Mouse (Mus musculus) macrophage (primary cell): Measurements from ENCODE around the gene Cd209g. TPM values are rescaled to one million over a fixed set of nuclear protein-coding genes. Genes with fewer than 3 reads are reported as not detected.
"Not testable (repeated sequence)": the region's sequence is repeated elsewhere in the genome, so short reads cannot be mapped to it uniquely, and the experiment has no call there.

Experiments
- H3K27ac ChIP-seq: fragments of 350-480 bp; formaldehyde crosslinking; 2 replicates; pipeline ENCODE4 v1.9.0; 2021
- H3K36me3 ChIP-seq: fragments of 350-480 bp; formaldehyde crosslinking; 2 replicates; pipeline ENCODE4 v1.9.0; 2021; ENCODE audit errors: inconsistent target
- H3K4me3 ChIP-seq: fragments of 350-480 bp; formaldehyde crosslinking; 2 replicates; pipeline ENCODE4 v1.9.0; 2021; ENCODE audit errors: inconsistent target
- H3K79me2 ChIP-seq: fragments of 350-480 bp; formaldehyde crosslinking; 2 replicates; pipeline ENCODE4 v1.9.0; 2021; ENCODE audit errors: inconsistent target
- WGBS: methylation state at CpG from one replicate; pipeline ENCODE4 v1.1.7; 2026; ENCODE audit warnings: inconsistent platforms; ENCODE audit not compliant: missing documents; 5-methylcytosine and 5-hydroxymethylcytosine counted together
- polyA plus RNA-seq: library from polyadenylated mRNA; stranded (reverse); fragments of 250-400 nt; gene quantifications from 3 replicates; pipeline ENCODE4 v1.2.4, GENCODE M21; 2018; ENCODE audit warnings: inconsistent platforms
- total RNA-seq, 78 experiments: library from RNA; depleted of rRNA; stranded (reverse); fragments of 250-400 nt; gene quantifications; 1 replicate in 9 of 78; 2 replicates in 24 of 78; 3 replicates in 43 of 78; 4 replicates in 2 of 78; pipeline ENCODE4 v1.2.4; 2018; ENCODE audit warnings: inconsistent platforms in 56 of 78

The Cd209g gene
- 1 to 10 TPM in 3 of 26 experiments, under 1 TPM in 6, not detected in 17; 0.19 to 1.9 (median 0.81) TPM for total RNA-seq (2018; cell fraction: chromatin; rRNA removed)
- 1 to 10 TPM in 1 of 26 experiments, under 1 TPM in 9, not detected in 16; 0.32 to 1.7 (median 0.51) TPM for total RNA-seq (2018; cell fraction: cytosol; rRNA removed)
- 1 to 10 TPM in 1 of 26 experiments, under 1 TPM in 5, not detected in 20; 0.11 to 3.5 (median 0.43) TPM for total RNA-seq (2018; cell fraction: nucleus; rRNA removed)
- not detected in 3 replicates for polyA plus RNA-seq

- 88% methylated on average over 8 of the region's 10 CpGs for WGBS
- Histone ChIP-seq H3K4me3 (no peak within 1 kb of the TSS), H3K36me3 (no peaks in the 10 kb centered on the region), H3K27ac (no peak within 1 kb of the TSS), H3K79me2 (no peaks in the 10 kb centered on the region)
These were observed at the start of gene Cd209g for GRCm38 (mm10) chr8:4133798-4134197. TSS of gene Cd209g (plus strand) at chr8:4134098.

DNA sequence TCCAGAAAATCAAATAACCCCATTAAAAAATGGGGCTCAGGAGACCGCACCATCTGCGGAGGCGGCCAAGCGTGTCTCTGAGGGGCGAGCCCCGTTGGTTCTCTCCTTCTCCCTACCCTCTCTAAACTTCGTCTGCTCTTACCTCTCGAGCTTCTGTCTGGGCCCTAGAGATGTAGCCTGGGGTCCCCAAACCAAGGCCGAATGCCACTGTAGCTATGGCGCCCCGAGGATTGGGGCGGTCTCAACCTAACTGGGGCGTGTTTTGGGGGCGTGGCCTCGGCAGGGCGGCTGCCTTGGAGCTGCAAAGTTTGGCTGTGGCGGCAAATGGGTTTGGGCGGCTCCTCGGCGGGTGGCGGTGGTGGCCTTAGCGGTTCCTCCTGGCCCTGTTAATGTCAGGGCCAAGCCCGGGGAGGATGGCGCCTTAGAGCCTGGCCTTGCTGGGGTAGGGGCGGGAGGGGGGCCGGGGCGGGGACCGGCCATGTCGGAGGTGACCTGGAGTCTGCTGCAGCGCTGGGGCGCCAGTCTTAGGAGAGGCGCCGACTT lies 46.6 kb upstream of the Cd209g start:
- H3K36me3 ChIP-seq, H3K27ac ChIP-seq, H3K4me3 ChIP-seq, H3K79me2 ChIP-seq: not testable (repeated sequence)
- WGBS, result 63% methylated on average over 17 of the region's 33 CpGs

DNA sequence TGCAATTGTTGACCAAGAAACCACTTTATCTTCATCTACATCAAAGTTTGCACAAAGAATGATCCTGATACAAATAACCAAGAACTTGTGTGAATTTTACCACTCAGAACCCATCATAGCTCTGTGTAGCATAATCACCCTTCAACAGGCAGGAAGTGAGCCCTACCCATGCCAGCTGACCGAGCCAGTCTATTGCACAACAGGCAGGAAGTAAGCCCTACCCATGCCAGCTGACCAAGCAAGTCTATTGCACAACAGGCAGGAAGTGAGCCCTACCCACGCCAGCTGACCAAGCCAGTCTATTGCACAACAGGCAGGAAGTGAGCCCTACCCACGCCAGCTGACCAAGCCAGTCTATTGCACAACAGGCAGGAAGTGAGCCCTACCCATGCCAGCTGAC lies 45.4 kb upstream of the Cd209g start:
- H3K4me3 ChIP-seq, H3K36me3 ChIP-seq: not testable (repeated sequence)
- WGBS, result 35% methylated on average over 2 of the region's 3 CpGs

DNA sequence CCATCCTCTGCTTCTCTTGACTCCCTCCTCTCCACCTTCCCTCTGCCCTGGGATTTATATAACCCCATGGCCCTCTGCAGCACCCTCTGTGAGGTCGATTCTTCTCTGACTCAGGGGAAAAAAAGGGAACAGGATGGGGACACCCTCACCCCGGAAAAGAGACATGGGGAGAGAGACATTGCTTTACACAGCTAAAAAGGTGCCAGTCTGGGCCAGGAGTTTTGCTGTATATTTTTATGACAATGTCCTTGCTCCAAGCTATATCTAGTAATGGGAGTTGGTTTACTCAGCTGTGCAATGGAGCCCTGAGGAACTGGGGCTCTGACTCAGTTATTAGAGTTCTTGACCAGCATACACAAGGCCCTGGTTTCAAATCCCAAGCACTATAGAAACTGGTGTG lies 28.2 kb upstream of the Cd209g start, which contains the start of gene Cd209f:
Gene Cd209f, minus strand, starts transcription at position 101 of the 400 bp plus-strand sequence.
- WGBS, result no CpG with 5 or more reads among the region's 2 CpGs
- H3K36me3 ChIP-seq, H3K27ac ChIP-seq, H3K4me3 ChIP-seq, H3K79me2 ChIP-seq: not testable (repeated sequence)

More for the DNA sequence above, 45.4 kb upstream of the Cd209g start:
- H3K79me2 ChIP-seq, H3K27ac ChIP-seq: not testable (repeated sequence)

DNA sequence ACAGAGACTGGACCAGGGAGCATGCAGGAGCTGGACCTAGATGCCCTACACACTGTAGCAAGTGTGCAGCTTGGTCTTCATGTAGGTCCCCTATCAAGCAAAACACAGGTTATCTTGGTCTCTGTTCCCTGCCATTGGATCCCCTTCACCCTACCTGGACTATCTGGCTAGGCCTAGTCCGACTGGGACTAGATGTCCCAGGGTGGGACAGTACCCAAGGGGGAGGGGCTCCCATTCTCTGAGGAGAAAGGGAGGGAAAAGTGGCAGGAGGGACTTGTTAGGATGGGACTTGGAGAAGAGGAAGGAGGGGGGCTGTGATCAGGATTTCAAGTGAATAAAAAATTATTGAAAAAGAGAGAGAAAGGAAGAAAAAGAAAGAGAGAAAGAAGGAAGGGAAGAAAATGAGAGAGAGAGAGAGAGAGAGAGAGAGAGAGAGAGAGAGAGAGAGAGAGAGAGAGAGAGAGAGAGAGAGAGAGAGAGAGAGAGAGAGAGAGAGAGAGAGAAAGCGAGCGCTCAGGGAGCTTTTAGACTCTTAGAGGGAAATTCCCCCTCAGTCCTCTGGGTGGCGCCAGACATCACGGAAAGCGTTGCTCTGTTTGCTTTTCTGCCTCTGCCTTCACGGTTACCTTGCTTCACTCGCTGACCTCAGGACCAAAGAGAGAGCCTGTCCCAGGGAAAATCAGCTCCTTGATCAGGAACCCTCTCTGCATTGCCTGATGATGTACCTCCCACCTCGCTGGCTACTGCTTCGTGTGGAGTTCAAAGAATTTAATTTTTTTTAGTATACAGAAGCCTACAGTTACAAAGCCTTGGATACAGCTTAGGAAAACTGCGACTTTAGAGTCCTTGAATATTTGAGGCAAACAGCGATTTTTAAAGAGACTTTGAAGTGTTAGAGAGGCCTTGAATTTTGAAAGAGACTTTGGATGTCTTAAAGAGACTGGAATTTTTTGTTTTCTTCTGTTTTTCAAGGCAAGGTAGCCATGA lies 6.1 kb downstream of the Cd209g start:
- H3K4me3 ChIP-seq, result no peak overlapping the region
- no peak overlapping the region for H3K27ac ChIP-seq
- no peaks in the 10 kb centered on the region for H3K36me3 ChIP-seq
- H3K79me2 ChIP-seq, result no peaks in the 10 kb centered on the region
- WGBS, result 16% methylated on average over 10 of the region's 12 CpGs

GRCm38 (mm10) chr8:4141721-4142120 lies 7.8 kb downstream of the Cd209g start:
- Histone ChIP-seq H3K27ac (no peak overlapping the region), H3K36me3 (no peaks in the 10 kb centered on the region), H3K4me3 (no peak overlapping the region), H3K79me2 (no peaks in the 10 kb centered on the region)
- WGBS, result 61% methylated on average over 3 of the region's 3 CpGs

GRCm38 (mm10) chr8:4147272-4147671 lies 13.4 kb downstream of the Cd209g start:
- no peaks in the 10 kb centered on the region for H3K36me3 ChIP-seq
- no peak overlapping the region for H3K27ac ChIP-seq
- H3K79me2 ChIP-seq, result no peaks in the 10 kb centered on the region
- 78% methylated on average over 1 of the region's 1 CpGs for WGBS
- no peak overlapping the region for H3K4me3 ChIP-seq

- Histone ChIP-seq H3K27ac (no peak overlapping the region), H3K79me2 (no peaks in the 10 kb centered on the region), H3K4me3 (no peak overlapping the region), H3K36me3 (no peaks in the 10 kb centered on the region)
These were observed 21.0 kb downstream of the Cd209g start for GRCm38 (mm10) chr8:4154878-4155277.

DNA sequence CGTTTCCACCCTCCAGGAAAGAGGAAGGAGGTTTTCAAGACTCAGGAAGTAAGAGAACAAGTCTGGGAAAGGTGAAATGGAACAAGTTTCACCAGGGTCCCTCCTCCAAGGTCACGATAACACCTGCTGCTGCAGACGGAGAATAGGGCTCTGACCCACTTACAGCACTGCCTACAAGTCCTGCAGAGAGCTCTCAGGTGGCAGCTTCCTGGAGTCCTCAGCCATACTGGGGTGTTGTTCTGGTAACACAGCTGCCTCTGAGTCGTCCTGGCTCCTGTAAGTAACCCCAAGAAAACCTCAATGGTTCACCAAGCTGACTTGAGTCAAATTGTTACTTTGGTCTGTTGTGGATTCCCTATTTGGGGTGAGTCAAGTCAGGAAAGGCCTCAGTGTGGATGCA lies 28.9 kb downstream of the Cd209g start:
- no peak overlapping the region for H3K27ac ChIP-seq
- H3K36me3 ChIP-seq, result no peaks in the 10 kb centered on the region
- H3K4me3 ChIP-seq, result no peak overlapping the region
- WGBS, result 11% methylated on average over 4 of the region's 4 CpGs
- H3K79me2 ChIP-seq, result no peaks in the 10 kb centered on the region

GRCm38 (mm10) chr8:4165176-4165851 lies 31.4 kb downstream of the Cd209g start:
- H3K27ac ChIP-seq, result peak overlapping the region; percentile 17
- H3K79me2 ChIP-seq, result no peaks in the 10 kb centered on the region
- H3K4me3 ChIP-seq, result peak overlapping the region; percentile 41
- 4% methylated on average over 9 of the region's 13 CpGs for WGBS
- no peaks in the 10 kb centered on the region for H3K36me3 ChIP-seq

- Histone ChIP-seq H3K4me3 (peak within 1 kb of the TSS; percentile 45), H3K27ac (peak within 1 kb of the TSS; percentile 17), H3K36me3 (no peaks in the 10 kb centered on the region), H3K79me2 (no peaks in the 10 kb centered on the region)
- under 1% methylated on average over 50 of the region's 51 CpGs for WGBS
These were observed 32.2 kb downstream of the Cd209g start, which contains the start of gene Evi5l for GRCm38 (mm10) chr8:4165852-4166751. TSS of gene Evi5l (plus strand) at chr8:4166567.

DNA sequence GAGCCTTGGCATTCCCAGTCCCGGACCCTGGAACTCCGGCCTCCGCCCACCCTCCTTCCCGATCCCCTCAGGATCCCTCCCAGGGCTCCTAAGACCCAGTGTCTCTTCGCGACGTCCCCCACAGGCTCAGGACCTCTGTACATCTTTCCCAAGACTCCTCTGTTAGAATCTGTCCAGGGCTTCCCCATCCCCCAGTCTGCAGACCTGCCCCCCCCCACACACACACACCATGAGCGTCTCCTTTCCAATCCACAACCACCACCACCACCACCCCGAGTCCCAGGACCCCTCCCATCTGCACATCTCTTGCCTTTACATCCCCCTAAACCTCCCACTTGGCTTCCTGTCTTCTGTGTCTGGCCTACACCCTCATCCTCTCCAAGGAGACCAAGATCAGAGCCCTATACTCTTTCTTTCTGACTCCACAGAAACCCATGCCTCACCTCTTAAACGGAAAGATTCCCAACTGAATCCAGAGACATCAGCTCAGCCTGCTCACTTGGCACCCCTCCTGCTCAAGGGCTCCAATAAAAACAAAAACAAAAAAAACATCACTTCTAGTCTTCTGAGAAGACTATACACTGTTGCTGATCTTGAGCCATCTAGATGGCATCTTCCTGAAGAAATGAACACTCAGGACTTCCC lies 33.1 kb downstream of the Cd209g start:
- H3K27ac ChIP-seq, result no peak overlapping the region
- 7% methylated on average over 10 of the region's 10 CpGs for WGBS
- H3K36me3 ChIP-seq, result no peaks in the 10 kb centered on the region
- H3K79me2 ChIP-seq, result no peaks in the 10 kb centered on the region
- peak overlapping the region; percentile 45 for H3K4me3 ChIP-seq

GRCm38 (mm10) chr8:4167918-4168317 lies 34.0 kb downstream of the Cd209g start:
- Histone ChIP-seq H3K27ac (no peak overlapping the region), H3K4me3 (no peak overlapping the region), H3K36me3 (no peaks in the 10 kb centered on the region), H3K79me2 (no peaks in the 10 kb centered on the region)
- WGBS, result 100% methylated on average over 1 of the region's 1 CpGs
